Mouse (Mus musculus): ENCODE measurements at regions not wholly inside any gene's neighbourhood (a gene's known extent, or its start where the extent isn't known, plus 50 kb on each side); places are given as distances from the start of the nearest gene placed in this dataset.

- no peak for DNase-seq
These were observed 290.3 kb upstream of the Rnaseh2b start for GRCm38 (mm10) chr14:62002131-62002530.

DNA sequence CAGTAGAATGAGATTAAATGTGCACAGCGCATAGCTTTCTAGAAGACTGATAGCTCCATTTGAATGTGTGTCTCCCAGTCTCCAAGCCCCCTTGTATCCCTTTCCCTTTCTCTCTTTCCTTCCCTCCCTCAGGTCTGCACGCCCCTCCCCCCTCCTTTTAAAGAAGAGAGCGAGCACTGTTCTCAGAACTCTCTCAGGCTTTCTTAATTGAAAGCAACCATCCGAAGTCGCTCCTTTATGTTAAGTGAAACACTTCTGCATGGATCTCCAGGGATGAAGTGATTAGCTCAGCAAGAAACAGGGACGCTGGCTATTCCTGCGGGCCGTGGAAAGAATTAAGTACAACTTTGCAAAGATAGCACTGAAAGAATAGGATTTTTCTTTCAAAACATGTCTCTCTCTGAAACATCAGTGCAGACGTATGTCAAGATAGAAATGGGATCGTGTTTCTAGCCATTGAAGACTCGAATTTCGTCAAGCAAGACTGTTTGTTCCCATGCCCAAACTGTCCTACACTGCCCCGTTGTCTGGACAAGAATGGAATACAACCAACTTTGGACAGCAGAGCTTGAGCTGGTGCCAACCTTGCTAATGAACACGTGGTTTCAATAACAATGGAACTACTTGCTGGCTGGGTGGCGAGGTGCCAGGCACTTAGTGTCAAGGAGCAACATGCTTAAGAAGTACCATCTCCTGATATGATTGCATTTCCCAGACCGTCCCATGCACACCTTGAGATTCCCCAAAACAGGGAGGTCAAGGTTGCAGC lies 289.2 kb upstream of the Rnaseh2b start:
- DNase-seq, result peak; percentile 25

GRCm38 (mm10) chr14:62003797-62004196 lies 288.6 kb upstream of the Rnaseh2b start:
- DNase-seq, result no peak

DNA sequence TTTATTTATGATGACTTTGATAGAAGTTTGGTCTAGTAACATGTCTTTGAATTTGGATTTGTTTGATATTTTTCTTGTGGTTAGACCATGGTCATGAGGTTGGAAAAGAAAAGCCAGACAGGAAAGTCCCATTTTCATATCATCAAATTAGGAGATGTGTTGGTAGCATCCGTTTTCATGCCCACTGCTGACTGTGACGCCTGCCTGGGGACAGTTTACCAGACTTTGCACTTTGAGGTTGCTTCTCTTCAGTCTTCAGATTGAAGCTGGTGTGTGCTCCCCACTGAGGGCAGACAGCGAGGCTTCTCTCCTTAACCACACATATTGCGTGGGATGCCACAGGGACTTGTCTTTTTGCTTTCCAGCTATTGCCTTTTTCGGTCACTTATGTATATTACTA lies 283.7 kb upstream of the Rnaseh2b start:
- no peak for DNase-seq

- no peak for DNase-seq
These were observed 273.6 kb upstream of the Rnaseh2b start for GRCm38 (mm10) chr14:62018804-62019203.

DNA sequence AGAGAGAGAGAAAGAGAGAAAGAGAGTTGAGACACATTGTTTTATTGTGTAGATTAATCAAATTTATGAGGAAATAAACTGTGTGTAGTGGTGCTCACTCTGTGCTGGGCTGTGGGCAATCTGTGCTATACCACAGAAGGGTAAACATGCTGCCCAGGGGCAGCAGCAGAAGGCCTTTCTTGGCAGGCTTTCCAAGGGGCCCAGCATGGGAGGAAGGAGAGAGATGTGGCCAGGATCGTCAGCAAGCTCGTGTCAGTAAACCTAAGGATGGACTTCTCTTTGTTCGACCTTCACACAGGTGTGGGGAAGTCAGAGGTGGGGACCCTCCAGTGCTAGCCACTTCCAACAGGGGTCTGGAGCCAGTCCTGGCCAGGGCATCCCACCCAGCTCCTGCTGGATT lies 271.4 kb upstream of the Rnaseh2b start:
- DNase-seq, result no peak

DNA sequence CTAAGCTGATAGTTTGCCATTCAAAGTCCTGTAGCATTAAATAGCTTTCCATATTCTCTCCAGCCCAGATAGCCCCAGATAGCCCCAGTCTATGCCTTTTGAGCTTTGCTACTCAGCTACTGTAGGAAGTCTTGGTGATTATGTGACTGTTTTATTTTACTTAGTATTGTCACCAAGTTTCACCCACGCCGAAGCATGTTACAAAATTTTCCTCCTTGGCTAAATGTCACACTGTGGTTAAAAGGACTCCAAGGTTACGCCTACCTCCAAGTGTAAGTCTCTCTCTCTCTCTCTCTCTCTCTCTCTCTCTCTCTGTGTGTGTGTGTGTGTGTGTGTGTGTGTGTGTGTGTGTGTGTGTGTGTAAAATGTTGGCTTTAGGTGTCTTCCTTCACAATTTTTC lies 270.2 kb upstream of the Rnaseh2b start:
- DNase-seq, result no peak

DNA sequence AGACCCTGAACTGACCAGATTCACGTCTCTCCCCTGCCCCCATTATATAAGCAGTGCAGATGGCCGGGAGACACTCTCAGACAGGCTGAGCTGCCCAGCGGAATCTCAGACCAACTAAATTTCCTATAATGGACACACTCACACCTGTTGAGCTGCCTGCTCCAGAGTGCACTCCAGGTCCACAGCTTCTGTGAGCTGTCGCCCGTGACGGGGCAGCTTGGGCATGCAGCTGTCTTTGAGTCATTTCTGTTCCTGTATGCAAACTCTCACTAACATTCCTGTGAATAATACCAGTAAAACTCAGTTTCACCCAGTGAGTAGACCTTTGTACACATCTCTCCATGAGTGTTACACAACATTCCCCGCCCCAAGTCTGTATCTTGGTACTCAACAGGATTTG lies 269.4 kb upstream of the Rnaseh2b start:
- DNase-seq, result no peak

DNA sequence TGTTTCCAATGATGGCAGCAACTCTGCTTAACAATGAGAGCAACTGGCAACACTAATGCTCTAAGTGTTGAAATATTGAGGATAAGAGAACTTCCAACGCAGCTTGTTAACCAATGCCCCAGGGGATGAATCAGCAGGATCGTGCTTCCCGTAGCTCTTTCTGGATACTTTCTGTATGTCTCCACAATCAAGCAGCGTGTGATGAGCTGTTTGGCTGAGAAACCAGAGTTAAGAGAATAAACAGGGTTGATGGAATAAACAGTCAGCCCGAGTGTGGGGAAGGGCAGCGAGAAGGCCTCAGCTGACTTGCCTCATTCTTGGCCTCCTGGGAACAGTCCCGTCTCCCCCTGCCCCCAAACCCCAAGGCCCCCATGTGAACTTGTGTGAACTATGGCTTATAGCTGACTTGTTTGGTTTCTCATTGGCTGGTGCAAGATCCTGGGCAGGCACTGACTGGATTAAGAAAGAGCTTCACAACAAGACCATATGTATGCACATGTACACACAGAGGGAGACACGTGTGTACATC lies 264.6 kb upstream of the Rnaseh2b start:
- DNase-seq, result no peak

GRCm38 (mm10) chr14:62030059-62030458 lies 262.3 kb upstream of the Rnaseh2b start:
- DNase-seq, result no peak

DNA sequence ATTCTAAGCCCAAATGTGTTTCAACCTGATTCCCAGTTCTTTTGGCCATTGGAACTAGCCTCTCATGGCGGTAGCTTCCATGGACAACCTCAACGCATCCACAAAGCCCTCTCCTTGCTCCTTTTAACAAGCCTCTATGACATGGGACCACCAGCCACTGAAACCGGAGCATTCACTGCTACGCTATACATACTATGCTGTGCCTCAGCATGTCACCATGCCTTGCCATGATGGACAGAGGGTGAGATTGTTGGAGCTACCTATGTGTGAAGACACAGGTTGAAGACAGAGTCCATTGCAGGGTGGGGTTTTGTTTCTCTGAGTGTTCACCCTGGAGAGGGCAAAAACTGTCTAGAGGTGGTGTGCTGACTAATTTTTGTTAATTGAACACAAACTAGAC lies 258.7 kb upstream of the Rnaseh2b start:
- no peak for DNase-seq

DNA sequence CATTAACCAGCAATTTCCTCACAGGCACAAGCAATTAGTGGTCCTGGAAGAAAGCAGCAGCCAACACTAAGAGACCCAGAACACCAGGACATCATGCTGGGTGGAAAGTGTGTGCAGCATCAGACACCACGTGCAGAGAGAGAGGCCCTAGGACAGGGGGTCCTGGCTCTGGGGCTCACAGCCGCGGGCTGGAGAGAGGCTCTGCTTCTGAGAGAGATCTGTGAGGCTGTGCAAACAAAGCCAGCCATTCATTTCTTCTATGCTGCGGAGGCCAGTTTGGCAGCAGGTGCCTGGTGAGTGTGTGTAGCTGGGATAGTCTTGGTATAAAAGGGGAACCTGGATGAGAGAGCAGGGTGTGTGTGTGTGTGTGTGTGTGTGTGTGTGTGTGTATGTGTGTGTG lies 257.7 kb upstream of the Rnaseh2b start:
- DNase-seq, result no peak

DNA sequence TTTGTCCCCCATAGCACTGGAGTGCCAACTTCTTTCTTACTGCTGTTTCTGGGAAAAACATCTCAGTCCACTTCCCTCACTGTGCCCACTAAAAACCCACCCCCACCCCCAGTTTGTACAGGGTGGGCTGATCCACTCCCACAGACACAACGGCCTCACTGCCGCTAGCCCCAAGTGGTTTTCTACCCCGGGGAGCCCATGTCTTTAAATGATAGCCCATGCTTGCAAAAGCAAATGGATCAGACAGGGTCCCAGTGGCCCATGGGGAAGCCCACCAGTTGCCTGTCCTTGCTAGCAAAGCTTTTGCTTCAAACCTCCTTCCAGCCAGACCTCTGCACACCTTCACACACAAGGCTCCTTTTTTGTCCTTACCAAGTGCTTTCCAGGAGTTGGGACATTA lies 257.0 kb upstream of the Rnaseh2b start:
- no peak for DNase-seq

DNA sequence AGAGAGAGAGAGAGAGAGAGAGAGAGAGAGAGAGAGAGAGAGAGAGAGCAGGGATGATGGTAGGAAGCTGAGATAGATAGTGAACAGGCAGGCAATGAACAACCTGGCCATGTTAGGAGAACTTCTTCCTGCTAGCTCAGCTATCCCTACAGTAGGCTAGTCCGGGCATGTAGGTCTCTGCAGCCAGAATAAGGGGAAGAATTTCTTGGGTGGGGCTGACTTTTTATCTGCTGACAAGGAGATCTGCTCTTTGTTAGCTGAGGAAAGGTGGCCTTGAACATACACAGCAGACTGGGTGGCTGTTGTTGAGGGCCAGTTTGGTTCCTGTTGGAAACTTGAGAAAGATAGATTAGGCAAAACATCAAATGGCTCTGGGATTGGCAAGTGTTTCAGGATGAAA lies 254.9 kb upstream of the Rnaseh2b start:
- no peak for DNase-seq

GRCm38 (mm10) chr14:62037917-62038316 lies 254.5 kb upstream of the Rnaseh2b start:
- no peak for DNase-seq

DNA sequence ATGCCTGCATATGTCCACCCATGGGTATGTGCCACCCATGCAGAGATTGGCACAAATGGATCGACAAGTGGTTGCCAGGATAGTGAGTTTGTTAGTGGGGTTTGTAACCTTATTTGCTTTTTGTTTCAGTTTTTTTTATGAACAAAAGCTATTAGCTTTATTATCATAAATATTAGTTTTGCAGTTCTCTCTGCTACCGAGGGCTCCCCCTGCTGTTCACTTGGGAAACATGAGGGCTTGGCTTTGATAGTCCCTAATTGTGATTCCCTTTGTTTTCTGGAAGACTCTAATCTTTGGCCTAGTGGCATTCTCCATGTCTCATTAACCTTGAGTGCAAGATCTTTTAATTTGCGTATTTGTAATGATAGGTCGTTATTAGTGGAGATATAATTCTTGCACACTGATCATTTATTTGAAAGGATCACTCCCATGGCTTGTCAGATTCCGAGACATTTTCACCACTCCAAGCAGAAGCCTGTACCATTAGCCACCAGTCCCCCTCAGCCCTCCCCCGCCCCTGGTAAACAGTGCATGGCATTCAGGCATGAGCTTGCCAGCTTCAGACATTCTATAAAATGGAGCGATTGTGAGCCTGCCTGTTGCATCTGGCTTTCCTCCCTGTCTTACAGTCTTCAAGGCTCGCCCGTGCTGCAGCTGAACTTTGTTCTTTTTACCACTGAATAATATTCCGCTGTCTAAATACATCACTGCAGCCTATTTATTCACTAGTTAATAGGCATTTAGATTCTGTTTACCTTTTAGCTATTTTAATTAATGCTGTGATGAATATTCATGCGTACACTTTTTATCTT lies 249.9 kb upstream of the Rnaseh2b start:
- DNase-seq, result peak; percentile 82

DNA sequence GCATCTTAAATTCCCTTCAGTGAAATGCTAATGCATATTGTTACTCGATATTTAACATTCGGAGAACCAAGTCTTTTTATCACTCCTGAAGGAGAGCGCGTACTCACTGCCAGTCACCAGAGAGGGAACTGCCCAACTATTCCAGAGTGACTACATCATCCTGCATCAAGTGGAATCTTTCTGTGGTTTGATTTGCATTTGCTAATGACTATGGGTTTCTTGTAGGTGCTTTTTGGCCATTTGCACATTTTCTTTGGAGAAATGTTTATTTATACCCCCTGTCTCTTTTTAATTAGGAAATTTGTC lies 249.3 kb upstream of the Rnaseh2b start:
- DNase-seq, result no peak

DNA sequence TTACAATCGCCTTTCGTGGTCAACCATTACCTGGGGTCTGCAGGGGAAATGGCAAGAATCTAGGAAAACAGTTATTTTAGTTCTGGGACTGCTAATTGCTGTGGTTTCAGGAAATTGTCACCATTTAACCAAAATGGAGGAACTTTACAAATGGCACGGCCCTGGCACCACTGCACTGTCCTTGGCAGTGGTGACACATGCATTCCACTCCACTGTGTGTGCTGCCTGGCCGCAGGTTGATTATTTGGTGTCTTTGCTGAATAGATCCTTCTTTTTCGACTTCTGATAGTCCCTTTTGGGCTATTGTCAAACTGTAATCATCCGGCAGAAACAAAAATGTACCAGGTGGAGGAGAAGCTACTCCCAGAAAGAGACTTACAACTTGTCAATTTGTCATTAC lies 241.4 kb upstream of the Rnaseh2b start:
- DNase-seq, result peak; percentile 17

- no peak for DNase-seq
These were observed 240.5 kb upstream of the Rnaseh2b start for GRCm38 (mm10) chr14:62051923-62052322.

- DNase-seq, result no peak
These were observed 239.4 kb upstream of the Rnaseh2b start for GRCm38 (mm10) chr14:62053004-62053403.

GRCm38 (mm10) chr14:62057096-62057495 lies 235.3 kb upstream of the Rnaseh2b start:
- peak; percentile 53 for DNase-seq

- no peak for DNase-seq
These were observed 234.3 kb upstream of the Rnaseh2b start for GRCm38 (mm10) chr14:62058100-62058499.

DNA sequence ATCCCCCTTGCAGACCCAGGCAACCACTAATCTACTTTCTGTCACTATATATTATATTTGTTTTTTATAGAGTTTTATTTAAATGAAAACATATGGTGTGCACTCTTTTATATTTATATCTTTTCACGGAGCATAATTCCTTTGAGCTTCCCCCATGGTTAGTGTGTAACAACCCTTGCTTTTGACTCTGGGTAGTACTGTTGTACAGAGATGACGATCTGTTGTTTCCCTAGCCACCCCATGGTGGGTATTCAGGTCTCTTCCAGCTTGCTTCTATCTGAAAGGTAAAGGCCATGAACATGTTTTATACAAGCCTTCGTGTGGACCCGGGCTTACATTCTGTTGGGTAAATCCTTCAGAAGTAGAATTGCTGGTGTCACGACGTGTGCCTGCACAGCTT lies 221.2 kb upstream of the Rnaseh2b start:
- no peak for DNase-seq

- DNase-seq, result peak; percentile 17
These were observed 208.3 kb upstream of the Rnaseh2b start for GRCm38 (mm10) chr14:62084047-62084446.
